Mouse (Mus musculus) left cerebral cortex, postnatal 14 days (tissue): ENCODE data around the gene Pdzrn4. TPM values are rescaled to one million over a fixed set of nuclear protein-coding genes. Genes with fewer than 3 reads are reported as not detected.

ENCODE experiments used
- DNase-seq, 2 experiments: peaks; one replicate each; pipeline ENCODE4 v3.0.0; 2021 to 2022; ENCODE audit warnings: low spot score in 2 of 2, mixed read lengths in 1 of 2
- intact Hi-C: fragments of 180-260 bp; cut with DNase I; formaldehyde crosslinking; loops from one replicate; pipeline ENCODE4 v1.15.1; 2025
- total RNA-seq, 2 experiments: library from RNA; stranded (reverse); gene quantifications; 2 replicates each; pipeline ENCODE4 v1.2.3; 2021

Pdzrn4 gene
- total RNA-seq, 2 experiments from 2014 or later, result 13.9 to 15.2 TPM

- DNase-seq, result peak; percentile 40 to 48
- intact Hi-C loops, result no loop called here
Observed at GRCm38 (mm10) chr15:92570526-92571243, 174.0 kb downstream of the Pdzrn4 start.

DNA sequence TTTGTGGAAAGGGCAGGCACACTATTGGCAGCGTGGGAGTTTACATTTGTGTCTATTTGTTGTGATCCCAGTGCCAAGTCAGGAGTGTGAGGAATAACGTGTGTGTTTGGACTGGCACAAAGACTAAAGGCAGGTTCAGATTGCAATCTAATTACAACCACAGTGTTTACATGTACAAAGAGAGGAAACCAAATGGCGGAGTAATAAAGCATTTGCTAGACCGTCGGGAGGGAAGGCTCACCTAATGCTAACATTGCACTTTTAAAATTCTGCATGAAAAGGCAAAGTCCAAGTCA lies 174.5 kb downstream of the Pdzrn4 start:
- intact Hi-C loops, result no loop called here
- DNase-seq, result no peak

GRCm38 (mm10) chr15:92577476-92577875 lies 180.8 kb downstream of the Pdzrn4 start:
- intact Hi-C loops, result no loop called here
- DNase-seq, result peak in 1 of 2 experiments; percentile 29

- DNase-seq, result no peak
- intact Hi-C loops, result no loop called here
Observed at GRCm38 (mm10) chr15:92580217-92580616, 183.5 kb downstream of the Pdzrn4 start.

DNA sequence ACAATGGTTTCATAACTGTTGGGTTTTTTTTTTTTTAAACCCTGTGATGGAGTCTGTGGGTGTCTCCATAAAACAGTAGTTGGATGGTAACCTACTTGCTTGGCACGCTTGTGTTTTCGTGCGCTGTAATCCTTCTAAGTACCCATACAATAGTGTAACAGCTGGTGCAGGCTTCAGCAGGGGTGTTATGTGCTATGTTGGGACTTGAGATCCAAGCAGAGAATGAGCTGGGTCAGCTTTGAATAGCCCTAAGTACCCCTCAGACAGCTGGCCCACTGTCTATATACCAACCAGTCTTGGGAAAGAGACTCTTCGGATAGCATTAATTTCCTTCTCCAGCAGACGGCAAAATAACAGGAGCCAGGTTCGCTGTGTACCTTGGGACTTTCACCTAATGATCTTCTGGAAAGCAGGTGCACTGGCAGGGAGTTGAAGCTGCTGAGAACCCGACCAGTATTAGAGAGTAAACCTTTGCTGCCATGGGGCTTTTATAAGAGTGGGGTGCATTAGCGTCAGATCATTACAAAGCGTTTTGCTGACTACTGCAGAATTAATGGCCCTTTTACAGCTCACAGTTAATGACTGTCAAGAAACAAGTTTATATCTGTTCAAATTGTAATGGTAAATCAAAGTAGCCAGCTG lies 184.2 kb downstream of the Pdzrn4 start:
- peak; percentile 15 to 61 for DNase-seq
- intact Hi-C loops, result no loop called here

GRCm38 (mm10) chr15:92584357-92585138 lies 187.9 kb downstream of the Pdzrn4 start:
- intact Hi-C loops, result no loop called here
- DNase-seq, result no peak

DNA sequence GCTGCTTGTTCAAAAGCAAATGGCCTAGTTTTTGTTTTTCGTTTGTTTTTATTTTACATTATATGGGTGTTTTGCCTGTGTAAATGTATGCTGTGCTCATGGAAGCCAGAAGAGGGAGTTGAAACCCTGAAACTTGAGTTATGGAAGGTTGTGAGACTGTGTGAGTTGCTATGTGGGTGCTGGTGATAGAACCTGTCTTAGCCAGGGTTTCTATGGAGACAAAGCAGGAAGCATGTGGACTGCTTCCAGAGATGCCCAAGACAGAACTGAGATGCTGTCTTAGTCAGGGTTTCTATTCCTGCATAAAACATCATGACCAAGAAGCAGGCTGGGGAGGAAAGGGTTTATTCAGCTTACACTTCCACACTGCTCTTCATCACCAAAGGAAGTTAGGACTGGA lies 190.8 kb downstream of the Pdzrn4 start:
- intact Hi-C loops, result no loop called here
- DNase-seq, result peak; percentile 41 to 74

DNA sequence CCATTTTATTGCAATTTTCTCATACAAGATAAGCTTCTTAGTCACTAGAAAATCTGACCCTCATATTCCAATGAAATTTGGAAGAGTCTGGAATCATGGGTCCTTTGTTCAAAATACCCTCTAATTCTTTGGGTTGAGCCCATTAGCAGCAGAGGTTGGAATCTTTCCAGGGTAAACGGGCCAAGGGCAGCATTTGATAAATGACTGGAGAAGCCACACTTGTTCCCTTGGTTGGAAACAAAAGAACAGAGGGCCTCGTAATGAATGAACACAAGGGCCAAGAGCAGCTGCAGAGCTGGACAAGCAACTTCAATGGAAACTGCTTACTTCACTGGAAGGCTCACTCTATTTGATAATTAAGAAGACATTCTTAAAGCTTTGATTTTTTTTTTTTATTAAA lies 198.0 kb downstream of the Pdzrn4 start:
- no peak for DNase-seq
- intact Hi-C loops, result loop anchor here (10.0 kb wide), 1 partner anchor 620 kb away; no protein-coding TSS in a partner anchor

DNA sequence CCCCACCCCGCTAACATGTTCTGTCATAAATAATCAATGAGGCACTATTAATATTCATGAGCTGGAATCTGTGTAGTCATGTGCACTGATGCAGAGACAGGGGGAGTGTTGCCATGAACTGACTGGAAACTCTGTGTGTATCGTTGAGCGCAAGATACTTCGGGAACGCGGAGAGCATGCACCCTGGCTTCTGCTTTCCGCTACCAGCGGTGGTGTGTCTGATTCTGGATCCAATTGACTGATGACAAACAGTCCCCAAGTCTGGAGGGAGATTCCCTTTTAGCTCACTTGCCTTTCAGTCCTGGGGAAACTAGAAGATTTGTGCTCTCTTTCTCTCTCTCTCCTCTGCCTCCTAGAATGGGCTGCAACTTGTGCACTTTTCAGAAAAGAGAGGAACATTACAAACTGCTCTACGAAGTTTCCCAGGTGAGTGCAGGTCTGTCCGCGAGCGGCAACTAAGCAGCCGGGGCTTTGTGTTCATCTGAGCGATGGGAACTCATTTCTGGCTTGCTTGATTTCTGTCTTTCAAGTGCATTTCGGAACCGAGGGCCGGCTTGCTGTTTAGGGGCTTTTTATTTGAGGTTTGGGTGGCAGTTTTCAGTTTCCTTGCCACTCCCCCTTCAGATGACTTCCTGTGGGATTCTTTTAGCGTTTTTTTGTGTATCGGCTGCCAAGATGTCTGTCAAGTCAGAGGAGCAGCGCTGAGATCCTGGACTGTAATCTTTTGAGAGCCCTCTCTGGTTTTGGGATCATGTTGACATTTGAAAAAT lies 200.5 kb downstream of the Pdzrn4 start:
- intact Hi-C loops, result loop anchor here (10.0 kb wide), 1 partner anchor 618 kb away; no protein-coding TSS in a partner anchor

GRCm38 (mm10) chr15:92598380-92599295 lies 202.0 kb downstream of the Pdzrn4 start:
- intact Hi-C loops, result loop anchor here (10.0 kb wide), 1 partner anchor 616 kb away; no protein-coding TSS in a partner anchor
- DNase-seq, result peak in 1 of 2 experiments; percentile 52

More for the DNA sequence above, 200.5 kb downstream of the Pdzrn4 start:
- DNase-seq, result peak in 1 of 2 experiments; percentile 26

- intact Hi-C loops, result loop anchor here (10.0 kb wide), 1 partner anchor 615 kb away; no protein-coding TSS in a partner anchor
- no peak for DNase-seq
Observed at GRCm38 (mm10) chr15:92599381-92599780, 202.7 kb downstream of the Pdzrn4 start.

DNA sequence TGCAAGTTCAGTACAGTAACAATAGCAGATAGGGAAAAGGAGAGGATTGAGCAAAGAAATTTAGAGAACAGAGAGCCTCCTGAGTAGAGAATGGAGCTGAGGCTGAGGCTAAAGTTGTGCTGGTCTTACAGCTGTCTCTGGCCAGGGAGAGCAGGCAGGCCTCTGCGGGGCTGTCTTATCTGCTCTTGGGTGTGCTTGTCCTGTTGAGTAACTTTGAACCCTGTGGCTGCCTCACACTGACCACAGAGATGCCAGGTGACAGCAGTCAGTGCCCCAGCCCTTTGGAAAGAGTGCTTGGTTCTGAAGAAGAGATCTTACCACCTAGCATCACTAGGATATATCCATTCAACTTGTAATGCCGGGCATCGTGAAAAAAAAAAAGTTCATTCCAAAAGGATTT lies 214.2 kb downstream of the Pdzrn4 start:
- DNase-seq, result no peak
- intact Hi-C loops, result no loop called here

GRCm38 (mm10) chr15:92612386-92612785 lies 215.7 kb downstream of the Pdzrn4 start:
- intact Hi-C loops, result no loop called here
- DNase-seq, result no peak

GRCm38 (mm10) chr15:92613228-92613627 lies 216.5 kb downstream of the Pdzrn4 start:
- intact Hi-C loops, result no loop called here
- no peak for DNase-seq

GRCm38 (mm10) chr15:92621731-92622234 lies 225.1 kb downstream of the Pdzrn4 start:
- intact Hi-C loops, result no loop called here
- DNase-seq, result peak; percentile 64 to 78

- DNase-seq, result no peak
- intact Hi-C loops, result no loop called here
Observed at GRCm38 (mm10) chr15:92622323-92622722, 225.6 kb downstream of the Pdzrn4 start.

DNA sequence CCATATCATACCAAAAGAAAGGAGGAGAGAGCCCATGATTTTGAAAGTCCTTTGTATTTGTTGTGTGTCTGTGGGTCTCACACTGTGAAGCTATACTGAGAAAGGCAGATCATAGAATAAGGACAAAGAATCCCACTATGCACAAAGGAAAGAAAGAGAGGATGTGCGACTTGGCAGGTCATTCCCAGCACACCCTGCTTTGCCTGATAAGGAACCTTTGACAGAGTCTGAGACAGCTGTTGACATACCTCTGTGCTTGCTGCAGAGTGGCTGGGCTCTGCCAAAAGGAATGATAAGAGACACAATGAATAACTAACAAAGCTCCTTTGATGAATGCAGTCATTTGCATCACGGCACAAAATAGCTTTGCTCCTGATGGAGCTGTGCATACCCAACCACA lies 232.5 kb downstream of the Pdzrn4 start:
- intact Hi-C loops, result no loop called here
- no peak for DNase-seq

GRCm38 (mm10) chr15:92634044-92634610 lies 237.4 kb downstream of the Pdzrn4 start:
- intact Hi-C loops, result no loop called here
- peak in 1 of 2 experiments; percentile 11 for DNase-seq
